Mouse (Mus musculus) limb, embryonic 11.5 days (tissue): ENCODE measurements around the gene Ms4a4a. TPM values are rescaled to one million over a fixed set of nuclear protein-coding genes. Genes with fewer than 3 reads are reported as not detected.

ENCODE experiments used
- polyA plus RNA-seq: library from polyadenylated mRNA; unstranded; fragments of >200 nt; fragmentation: Nextera tagmentation; extraction: Ambion mirVana; gene quantifications from 2 replicates; pipeline ENCODE4 v1.2.1, GENCODE M21; 2014

Ms4a4a gene
- polyA plus RNA-seq, 1 experiment from 2014 or later, result 0.91 TPM

Other genes starting within 250 kb of the Ms4a4a start
- gene 1700017D01Rik, start 244.6 kb upstream of the Ms4a4a start, polyA plus RNA-seq, result not detected in 2 replicates
- not detected in 2 replicates for gene 1700025F22Rik, start 210.2 kb upstream of the Ms4a4a start, polyA plus RNA-seq
- gene Ms4a13, start 178.8 kb upstream of the Ms4a4a start, polyA plus RNA-seq, result not detected in 2 replicates
- gene Ms4a12, start 143.1 kb upstream of the Ms4a4a start, polyA plus RNA-seq, result not detected in 2 replicates
- gene Ms4a1, start 109.3 kb upstream of the Ms4a4a start, polyA plus RNA-seq, result 0.05 TPM in 1 of 2 replicates, not detected in the other
- gene Ms4a5, start 91.7 kb upstream of the Ms4a4a start, polyA plus RNA-seq, result not detected in 2 replicates
- 0.04 TPM in 1 of 2 replicates, not detected in the other for gene Ms4a14, start 61.1 kb upstream of the Ms4a4a start, polyA plus RNA-seq
- gene Ms4a7, start 39.4 kb upstream of the Ms4a4a start, polyA plus RNA-seq, result 0.57 and 0.65 TPM in 2 replicates
- 0.30 TPM in 1 of 2 replicates, not detected in the other for gene Ms4a4c, start 29.2 kb downstream of the Ms4a4a start, polyA plus RNA-seq
- gene Ms4a4b, start 68.0 kb downstream of the Ms4a4a start, polyA plus RNA-seq, result not detected in 2 replicates
- gene Ms4a6c, start 93.8 kb downstream of the Ms4a4a start, polyA plus RNA-seq, result 1.2 and 1.6 TPM in 2 replicates
- gene Gm8369, start 110.4 kb downstream of the Ms4a4a start, polyA plus RNA-seq, result not detected in 2 replicates
- 1.6 and 2.2 TPM in 2 replicates for gene Ms4a6b, start 141.0 kb downstream of the Ms4a4a start, polyA plus RNA-seq
- gene Ms4a4d, start 161.3 kb downstream of the Ms4a4a start, polyA plus RNA-seq, result 0.41 and 1.1 TPM in 2 replicates
- 0.85 and 1.4 TPM in 2 replicates for gene Ms4a6d, start 229.3 kb downstream of the Ms4a4a start, polyA plus RNA-seq
- 0.36 TPM in 1 of 2 replicates, not detected in the other for gene Ms4a2, start 248.2 kb downstream of the Ms4a4a start, polyA plus RNA-seq